Mouse (Mus musculus) neural tube, embryonic 11.5 days (tissue): ENCODE measurements around the gene Ccl20. TPM values are rescaled to one million over a fixed set of nuclear protein-coding genes. Genes with fewer than 3 reads are reported as not detected.

Experiments
- ATAC-seq: fragments of 200-750 bp; cut with Nextera tagmentation; 2 replicates; pipeline ENCODE4 v1.8.0; 2017; ENCODE audit warnings: moderate number of reproducible peaks, mild to moderate bottlenecking, moderate TSS enrichment, moderate library complexity; ENCODE audit not compliant: insufficient read depth, low FRiP score, low TSS enrichment
- DNase-seq: peaks from one replicate; pipeline ENCODE4 v3.0.0-alpha.2; 2015; ENCODE audit warnings: low spot score
- H3K27ac ChIP-seq: fragments of 300-500 bp; sonication (generic); 2 replicates; pipeline ENCODE4 v1.5.1; 2014; ENCODE audit warnings: low read depth, mild to moderate bottlenecking, low read length
- H3K27me3 ChIP-seq: fragments of 300-500 bp; sonication (generic); 2 replicates; pipeline ENCODE4 v1.6.1; 2014; ENCODE audit warnings: mild to moderate bottlenecking, low read length, mixed read lengths; ENCODE audit not compliant: control insufficient read depth, insufficient read depth
- H3K36me3 ChIP-seq: fragments of 300-500 bp; sonication (generic); 2 replicates; pipeline ENCODE4 v1.6.1; 2014; ENCODE audit warnings: mild to moderate bottlenecking, low read length, moderate library complexity, mixed read lengths; ENCODE audit not compliant: control insufficient read depth, insufficient read depth
- H3K4me1 ChIP-seq: fragments of 300-500 bp; sonication (generic); 2 replicates; pipeline ENCODE4 v1.6.1; 2014; ENCODE audit warnings: low read length, mixed read lengths; ENCODE audit not compliant: control insufficient read depth, insufficient read depth
- H3K4me2 ChIP-seq: fragments of 300-500 bp; sonication (generic); 2 replicates; pipeline ENCODE4 v1.6.1; 2014; ENCODE audit warnings: low read depth, mild to moderate bottlenecking, moderate library complexity
- H3K4me3 ChIP-seq: fragments of 300-500 bp; sonication (generic); 2 replicates; pipeline ENCODE4 v1.5.1; 2014; ENCODE audit warnings: low read depth, low read length
- H3K9ac ChIP-seq: fragments of 300-500 bp; sonication (generic); 2 replicates; pipeline ENCODE4 v1.6.1; 2014; ENCODE audit warnings: mild to moderate bottlenecking, low read length
- H3K9me3 ChIP-seq: fragments of 300-500 bp; sonication (generic); 2 replicates; pipeline ENCODE4 v1.6.1; 2016; ENCODE audit warnings: low read length; ENCODE audit not compliant: control insufficient read depth
- WGBS: fragments of 180-500 bp; shearing (Covaris S2); extraction: QIAGEN DNeasy Blood & Tissue Kit; methylation state at CpG from one replicate; pipeline ENCODE4 v1.1.7; 2014; 5-methylcytosine and 5-hydroxymethylcytosine counted together
- polyA plus RNA-seq: library from polyadenylated mRNA; unstranded; fragments of >200 nt; fragmentation: Nextera tagmentation; extraction: Ambion mirVana; gene quantifications from 2 replicates; pipeline ENCODE4 v1.2.1, GENCODE M21; 2014

Gene Ccl20
- polyA plus RNA-seq, 1 experiment from 2014 or later = not detected

DNA sequence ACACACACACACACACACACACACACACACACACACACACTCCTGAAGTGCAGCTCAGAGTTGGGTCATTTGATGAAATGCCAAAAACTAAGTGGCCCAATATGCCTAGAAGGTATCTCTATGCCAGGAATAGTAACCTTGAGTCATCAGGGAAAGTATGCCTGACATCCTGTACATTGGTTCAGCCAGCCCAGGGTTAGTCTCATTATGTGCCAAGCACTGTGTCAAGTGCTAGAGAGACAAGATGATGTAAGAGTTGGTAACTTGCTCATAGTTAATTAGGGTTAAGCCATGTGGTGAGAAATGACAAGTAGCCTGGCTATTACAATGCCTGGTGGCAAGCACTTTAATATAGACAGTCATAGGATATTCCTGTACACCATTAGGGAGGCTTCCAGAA lies 3.3 kb downstream of the Ccl20 start:
- ATAC-seq (no peak), DNase-seq (no peak)
- Histone ChIP-seq H3K36me3 (no peaks in the 10 kb centered on the region), H3K4me3 (no peak overlapping the region), H3K27me3 (no peaks in the 10 kb centered on the region), H3K9me3 (no peaks in the 10 kb centered on the region), H3K9ac (no peak overlapping the region), H3K4me1 (no peaks in the 10 kb centered on the region), H3K27ac (no peak overlapping the region), H3K4me2 (no peak overlapping the region)

DNA sequence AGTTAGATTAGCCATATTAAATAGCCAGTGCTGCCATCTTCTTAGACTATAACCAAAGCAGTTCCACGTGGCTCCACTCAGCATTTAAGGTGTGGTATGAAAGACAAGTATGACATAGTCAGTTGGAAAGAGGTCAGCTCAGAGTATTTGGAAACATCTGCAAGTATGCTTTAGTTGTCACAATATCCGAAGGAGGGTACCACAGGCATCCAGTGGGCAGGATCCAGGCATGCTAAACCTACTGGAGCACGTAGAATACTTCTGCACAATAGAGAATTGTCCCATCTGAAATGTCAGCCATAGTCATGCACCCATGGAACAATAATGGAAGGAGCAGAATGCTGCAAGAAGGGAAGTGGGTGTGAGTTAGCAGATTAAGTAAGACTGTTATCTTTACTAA lies 3.7 kb downstream of the Ccl20 start:
- H3K4me3 ChIP-seq = no peak overlapping the region
- no peaks in the 10 kb centered on the region for H3K4me1 ChIP-seq
- no peak for ATAC-seq
- H3K27me3 ChIP-seq = no peaks in the 10 kb centered on the region
- 79% methylated on average over 3 of the region's 3 CpGs for WGBS
- no peak overlapping the region for H3K27ac ChIP-seq
- no peaks in the 10 kb centered on the region for H3K36me3 ChIP-seq
- H3K4me2 ChIP-seq = no peak overlapping the region
- H3K9me3 ChIP-seq = no peaks in the 10 kb centered on the region
- no peak for DNase-seq
- H3K9ac ChIP-seq = no peak overlapping the region

DNA sequence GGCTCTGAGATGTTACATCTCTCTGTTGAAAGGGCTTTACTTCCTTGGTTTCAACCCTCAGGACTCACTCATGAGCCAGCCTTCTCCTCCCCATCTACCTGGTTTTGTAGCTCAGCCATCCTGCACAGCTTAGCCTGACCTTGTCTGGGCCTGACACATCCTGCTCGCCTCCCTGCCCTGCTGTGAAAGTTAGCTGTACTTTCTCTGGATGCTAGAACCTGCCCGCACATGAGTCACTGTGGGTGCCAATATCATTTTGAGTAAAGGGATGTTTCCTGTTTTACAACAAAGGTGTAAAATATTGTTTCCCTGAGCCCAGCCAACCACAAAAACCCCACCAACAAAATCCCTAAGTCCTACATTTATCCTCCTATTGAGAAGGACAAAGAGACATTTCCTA lies 6.6 kb downstream of the Ccl20 start:
- Histone ChIP-seq H3K9me3 (no peaks in the 10 kb centered on the region), H3K36me3 (no peaks in the 10 kb centered on the region), H3K9ac (no peak overlapping the region), H3K4me1 (no peaks in the 10 kb centered on the region), H3K4me2 (no peak overlapping the region), H3K27me3 (no peaks in the 10 kb centered on the region), H3K4me3 (no peak overlapping the region), H3K27ac (no peak overlapping the region)
- ATAC-seq = no peak
- 87% methylated on average over 2 of the region's 2 CpGs for WGBS
- DNase-seq = no peak

DNA sequence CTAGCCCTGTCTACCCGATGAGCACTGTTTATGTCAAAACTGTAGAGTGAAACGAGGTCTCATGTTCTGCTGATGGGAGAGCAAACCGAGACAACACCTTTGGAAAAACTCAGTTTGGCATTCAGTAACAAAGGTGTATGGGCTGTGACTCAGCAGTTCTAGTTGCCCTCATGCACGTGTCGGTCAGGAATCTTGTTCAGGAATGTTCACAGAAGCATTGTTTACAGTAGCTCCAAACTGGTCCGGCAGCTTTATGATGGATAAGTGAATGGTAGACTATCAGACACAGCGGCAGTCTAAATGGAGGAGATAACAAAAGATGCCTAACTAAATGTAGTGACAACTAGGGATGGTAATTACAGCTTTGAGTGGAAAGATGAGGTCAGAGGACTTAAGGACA lies 19.3 kb downstream of the Ccl20 start:
- Histone ChIP-seq H3K4me2 (no peak overlapping the region), H3K36me3 (no peaks in the 10 kb centered on the region), H3K4me3 (no peak overlapping the region), H3K27ac (no peak overlapping the region), H3K9ac (no peak overlapping the region), H3K9me3 (no peaks in the 10 kb centered on the region), H3K27me3 (no peaks in the 10 kb centered on the region), H3K4me1 (no peaks in the 10 kb centered on the region)
- ATAC-seq (no peak), DNase-seq (no peak)
- 87% methylated on average over 7 of the region's 7 CpGs for WGBS

DNA sequence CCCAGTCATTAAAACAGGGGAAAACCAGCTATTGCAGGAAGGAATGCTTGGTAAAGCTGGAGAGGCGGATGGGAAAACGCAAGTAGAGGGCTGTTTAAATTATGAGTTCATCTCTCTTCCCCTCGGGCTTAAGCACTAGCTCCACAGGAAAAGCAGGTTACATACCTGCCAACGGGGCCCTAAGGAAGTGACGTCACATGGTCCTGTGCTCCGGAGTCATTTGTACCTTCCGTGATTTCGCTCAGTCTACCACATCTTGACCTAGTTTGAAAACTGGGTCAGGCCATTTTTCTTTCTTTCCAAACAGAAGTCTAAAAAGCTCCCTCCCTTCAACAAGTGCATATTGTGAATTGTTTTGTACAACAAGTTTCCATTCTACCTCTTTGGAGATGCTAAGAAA lies 21.3 kb downstream of the Ccl20 start:
- H3K9me3 ChIP-seq = no peaks in the 10 kb centered on the region
- no peak for DNase-seq
- H3K4me1 ChIP-seq = no peaks in the 10 kb centered on the region
- no peak overlapping the region for H3K9ac ChIP-seq
- 88% methylated on average over 8 of the region's 8 CpGs for WGBS
- no peaks in the 10 kb centered on the region for H3K36me3 ChIP-seq
- no peak overlapping the region for H3K4me2 ChIP-seq
- H3K27me3 ChIP-seq = no peaks in the 10 kb centered on the region
- ATAC-seq = no peak
- no peak overlapping the region for H3K4me3 ChIP-seq
- H3K27ac ChIP-seq = no peak overlapping the region

DNA sequence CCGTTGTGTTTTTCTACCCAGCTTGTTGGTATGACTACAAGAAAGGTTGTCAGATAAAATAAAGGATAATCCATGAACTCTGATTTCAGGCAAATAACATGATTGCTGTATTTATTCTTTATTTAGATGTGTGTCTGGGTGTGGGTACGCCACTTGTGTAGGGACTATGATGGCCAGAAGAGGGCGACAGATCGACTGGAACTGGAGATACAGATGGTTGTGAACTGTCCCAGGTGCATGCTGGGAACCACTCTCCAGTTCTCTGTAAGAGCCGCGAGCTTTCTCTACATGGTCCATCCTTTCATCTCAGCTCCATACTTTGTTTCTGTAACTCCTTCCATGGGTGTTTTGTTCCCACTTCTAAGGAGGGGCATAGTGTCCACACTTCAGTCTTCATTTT lies 22.2 kb downstream of the Ccl20 start:
- Histone ChIP-seq H3K9me3 (no peaks in the 10 kb centered on the region), H3K36me3 (no peaks in the 10 kb centered on the region), H3K9ac (no peak overlapping the region), H3K4me1 (no peaks in the 10 kb centered on the region), H3K27me3 (no peaks in the 10 kb centered on the region), H3K27ac (no peak overlapping the region), H3K4me2 (no peak overlapping the region), H3K4me3 (no peak overlapping the region)
- ATAC-seq = no peak
- WGBS = 85% methylated on average over 6 of the region's 6 CpGs
- no peak for DNase-seq

- 86% methylated on average over 8 of the region's 8 CpGs for WGBS
- no peak for ATAC-seq
- no peak for DNase-seq
Measured at GRCm38 (mm10) chr1:83141510-83141909, 24.9 kb downstream of the Ccl20 start.

DNA sequence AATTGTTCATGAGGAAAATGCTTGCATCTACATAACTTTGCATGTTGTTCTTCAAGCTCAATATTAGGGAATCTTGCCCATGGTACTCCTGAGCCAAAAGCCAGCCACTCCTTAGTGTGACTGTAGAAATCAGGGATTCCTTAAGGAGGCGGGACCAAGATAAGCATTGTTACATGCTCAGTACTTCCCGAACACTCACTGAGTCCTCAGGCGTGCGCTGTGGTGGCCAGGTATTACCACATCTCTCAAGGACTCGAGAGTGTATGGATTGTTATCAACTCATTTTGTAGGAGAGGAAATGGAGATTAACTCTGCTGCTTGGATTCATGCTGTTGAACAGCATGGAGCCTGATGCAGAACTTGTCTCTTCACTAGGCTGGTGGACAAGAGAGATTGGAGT lies 25.5 kb downstream of the Ccl20 start:
- no peak overlapping the region for H3K4me2 ChIP-seq
- no peak overlapping the region for H3K4me3 ChIP-seq
- 93% methylated on average over 5 of the region's 5 CpGs for WGBS
- H3K4me1 ChIP-seq = no peaks in the 10 kb centered on the region
- DNase-seq (no peak), ATAC-seq (no peak)
- no peaks in the 10 kb centered on the region for H3K27me3 ChIP-seq
- H3K27ac ChIP-seq = no peak overlapping the region
- no peaks in the 10 kb centered on the region for H3K36me3 ChIP-seq
- no peak overlapping the region for H3K9ac ChIP-seq
- H3K9me3 ChIP-seq = no peaks in the 10 kb centered on the region

More at GRCm38 (mm10) chr1:83141510-83141909, 24.9 kb downstream of the Ccl20 start:
- Histone ChIP-seq H3K9me3 (no peaks in the 10 kb centered on the region), H3K36me3 (no peaks in the 10 kb centered on the region), H3K27me3 (no peaks in the 10 kb centered on the region), H3K4me2 (no peak overlapping the region), H3K4me1 (no peaks in the 10 kb centered on the region), H3K4me3 (no peak overlapping the region), H3K27ac (no peak overlapping the region), H3K9ac (no peak overlapping the region)

DNA sequence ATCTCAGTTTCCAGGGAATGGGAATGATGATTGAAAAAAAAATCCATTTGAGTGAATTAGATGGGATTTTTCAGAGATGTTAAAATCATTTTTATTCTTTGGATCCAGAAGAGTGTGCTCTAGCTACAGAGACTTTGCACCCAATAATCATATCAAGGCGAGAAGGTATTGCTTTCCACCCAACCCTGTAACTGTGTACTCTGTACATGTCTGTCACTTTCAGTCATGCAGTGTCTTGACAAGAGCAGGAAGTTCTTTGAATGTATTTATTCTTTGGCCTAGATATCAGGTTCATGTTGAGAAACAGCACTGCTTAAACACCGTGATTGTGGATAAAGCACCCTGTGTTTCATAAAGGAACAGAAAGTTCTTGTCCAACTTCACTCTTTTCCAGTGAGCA lies 30.0 kb downstream of the Ccl20 start:
- Histone ChIP-seq H3K4me2 (no peak overlapping the region), H3K36me3 (no peaks in the 10 kb centered on the region), H3K27me3 (no peaks in the 10 kb centered on the region), H3K9ac (no peak overlapping the region), H3K9me3 (no peaks in the 10 kb centered on the region), H3K27ac (no peak overlapping the region), H3K4me1 (no peaks in the 10 kb centered on the region), H3K4me3 (no peak overlapping the region)
- DNase-seq (no peak), ATAC-seq (no peak)
- WGBS = 89% methylated on average over 2 of the region's 2 CpGs
